ENCODE assay signal across 8 mouse cellular contexts in genomic region chr9:21852128-21853091, GRCm38 (mm10). TPM values are rescaled to one million over a fixed set of nuclear protein-coding genes. Genes with fewer than 3 reads are reported as not detected.
A peak's percentile ranks its signal among the peaks of the same experiment; 100 is the strongest.
DNase-seq lines count a peak whose midpoint lies in the region; ATAC-seq lines count a peak whose summit lies in the region.

Gene Dock6 (minus strand): TSS chr9:21852635.

- H3K27ac ChIP-seq in intestine, embryonic 16.5 days (ENCODE audit: low read length) = peak within 1 kb of the TSS; percentile 47

- H3K36me3 ChIP-seq in intestine, embryonic 16.5 days (ENCODE audit: control insufficient read depth, insufficient read depth, low read length) = no peaks in the 10 kb centered on the region

- ATAC-seq in intestine, embryonic 16.5 days = peak; percentile 90

- peak within 1 kb of the TSS; percentile 94 for H3K4me2 ChIP-seq in intestine, embryonic 16.5 days (ENCODE audit: low read depth, low read length)

- DNase-seq in adrenal gland, adult 2 months = peak; percentile 93
- DNase-seq in embryo, embryonic 11.5 days (ENCODE audit: low read depth, low spot score) = peak; percentile 75
- peak; percentile 77 to 85 for DNase-seq in gastrocnemius, postnatal 4 days (ENCODE audit: low spot score in 2 of 2)
- peak; percentile 62 to 74 for DNase-seq in left cerebral cortex, postnatal 25 days (ENCODE audit: low spot score in 2 of 2)
- peak; percentile 90 for DNase-seq in mesoderm, embryonic 11.5 days (ENCODE audit: low read depth, low spot score)
- DNase-seq in right cerebral cortex, postnatal 25 days = peak; percentile 75
- peak; percentile 90 to 93 for DNase-seq in urinary bladder, postnatal 4 days (ENCODE audit: low spot score in 2 of 2)

- H3K9ac ChIP-seq in intestine, embryonic 16.5 days (ENCODE audit: low read depth, low read length) = peak within 1 kb of the TSS; percentile 85

- 1% methylated on average over 68 of the region's 68 CpGs for WGBS in intestine, embryonic 16.5 days

- peaks cover 18% of the 10 kb centered on the region; the same call in 1 of the 2 replicates for H3K4me1 ChIP-seq in intestine, embryonic 16.5 days (ENCODE audit: control insufficient read depth, insufficient read depth, low read length)

- H3K27me3 ChIP-seq in intestine, embryonic 16.5 days (replicated peaks; ENCODE audit: control insufficient read depth, insufficient read depth, low read length) = no peaks in the 10 kb centered on the region

- peak within 1 kb of the TSS; percentile 82 for H3K4me3 ChIP-seq in intestine, embryonic 16.5 days (ENCODE audit: low read length)

- intact Hi-C loops in left cerebral cortex, postnatal 25 days (cut with DNase I) = no loop called here

- H3K9me3 ChIP-seq in intestine, embryonic 16.5 days (ENCODE audit: control insufficient read depth, low read length) = no peaks in the 10 kb centered on the region

RNA-seq across cellular contexts. Expression of gene Dock6, which starts in this region (rescaled TPM):
- total RNA-seq in adrenal gland, adult 2 months (2021) = 10 to 100 TPM; 32.9 to 37.0 TPM
- 76.6 and 91.2 TPM in 2 replicates for polyA plus RNA-seq in adrenal gland, adult 2 months (2012; rRNA removed)
- 10 to 100 TPM; 34.3 to 44.5 TPM for total RNA-seq in gastrocnemius, postnatal 4 days (2021)
- polyA plus RNA-seq in intestine, embryonic 16.5 days (2015; fragmentation: Nextera tagmentation; extraction: Ambion mirVana) = 23.3 and 24.7 TPM in 2 replicates
- 10 to 100 TPM; 15.7 to 16.3 TPM for total RNA-seq in left cerebral cortex, postnatal 25 days (2021)

Comparison
In these comparisons a context has a peak if more than half of its experiments do, and no peak if none do; other contexts are left out.
1. Peak in every context shown above with its lines: DNase-seq, ATAC-seq, H3K4me3 ChIP-seq and H3K27ac ChIP-seq.